Mouse (Mus musculus) midbrain, postnatal 0 days (tissue): ENCODE results near the gene Pik3cg. TPM values are rescaled to one million over a fixed set of nuclear protein-coding genes. Genes with fewer than 3 reads are reported as not detected.

Source experiments
- ATAC-seq: fragments of 200-750 bp; cut with Nextera tagmentation; 2 replicates; pipeline ENCODE4 v1.8.0; 2017; ENCODE audit warnings: moderate number of reproducible peaks, mild to moderate bottlenecking, moderate TSS enrichment, moderate library complexity; ENCODE audit not compliant: low FRiP score
- DNase-seq: peaks from one replicate; pipeline ENCODE4 v3.0.0-alpha.2; 2015; ENCODE audit warnings: low spot score
- H3K27ac ChIP-seq: fragments of 300-500 bp; sonication (generic); 2 replicates; pipeline ENCODE4 v1.5.1; 2014; ENCODE audit warnings: low read depth, mild to moderate bottlenecking, low read length, mixed read lengths
- H3K27me3 ChIP-seq: fragments of 300-500 bp; sonication (generic); 2 replicates; pipeline ENCODE4 v1.6.1; 2014; ENCODE audit warnings: low read length, control low read depth, mixed read lengths; ENCODE audit not compliant: insufficient read depth
- H3K36me3 ChIP-seq: fragments of 300-500 bp; sonication (generic); 2 replicates; pipeline ENCODE4 v1.6.1; 2014; ENCODE audit warnings: low read length, control low read depth, mixed read lengths; ENCODE audit not compliant: insufficient read depth
- H3K4me1 ChIP-seq: fragments of 300-500 bp; sonication (generic); 2 replicates; pipeline ENCODE4 v1.6.1; 2014; ENCODE audit warnings: mild to moderate bottlenecking, control low read depth, antibody characterized with exemption, low read length, mixed read lengths; ENCODE audit not compliant: insufficient read depth
- H3K4me2 ChIP-seq: fragments of 300-500 bp; sonication (generic); 2 replicates; pipeline ENCODE4 v1.6.1; 2014; ENCODE audit warnings: low read depth, mild to moderate bottlenecking, low read length, mixed read lengths; ENCODE audit not compliant: poor library complexity, severe bottlenecking
- H3K4me3 ChIP-seq: fragments of 300-500 bp; sonication (generic); 2 replicates; pipeline ENCODE4 v1.5.1; 2014; ENCODE audit warnings: low read depth, mild to moderate bottlenecking, low read length, moderate library complexity
- H3K9ac ChIP-seq: fragments of 300-500 bp; sonication (generic); replicated peaks from 2 replicates; pipeline ENCODE4 v1.6.1; 2014; ENCODE audit warnings: mild to moderate bottlenecking, low read length, moderate library complexity, mixed read lengths; ENCODE audit not compliant: poor library complexity, severe bottlenecking
- H3K9me3 ChIP-seq: fragments of 300-500 bp; sonication (generic); 2 replicates; pipeline ENCODE4 v1.6.1; 2016; ENCODE audit warnings: low read length, control low read depth
- CTCF ChIP-seq: IDR thresholded peaks from 2 replicates; pipeline ENCODE4 v1.5.1; 2016; ENCODE audit warnings: antibody characterized with exemption, mild to moderate bottlenecking
- WGBS: fragments of 180-500 bp; shearing (Covaris S2); extraction: QIAGEN DNeasy Blood & Tissue Kit; methylation state at CpG from one replicate; pipeline ENCODE4 v1.1.7; 2014; 5-methylcytosine and 5-hydroxymethylcytosine counted together
- polyA plus RNA-seq: library from polyadenylated mRNA; unstranded; fragments of >200 nt; fragmentation: Nextera tagmentation; extraction: Ambion mirVana; gene quantifications from 2 replicates; pipeline ENCODE4 v1.2.1, GENCODE M21; 2015
- total RNA-seq: library from RNA; depleted of rRNA; stranded (reverse); fragments of >200 nt; gene quantifications from 2 replicates; pipeline ENCODE4 v1.2.3, GENCODE M21; 2014

Gene Pik3cg
- total and polyA plus RNA-seq, 2 experiments from 2014 or later: 0.78 to 1.9 TPM

GRCm38 (mm10) chr12:32200387-32201069 lies 7.9 kb downstream of the Pik3cg start:
- Histone ChIP-seq H3K9ac (no peak overlapping the region), H3K4me2 (no peak overlapping the region), H3K36me3 (no peaks in the 10 kb centered on the region), H3K9me3 (no peaks in the 10 kb centered on the region), H3K4me1 (no peaks in the 10 kb centered on the region), H3K27me3 (no peaks in the 10 kb centered on the region), H3K27ac (no peak overlapping the region), H3K4me3 (no peak overlapping the region)
- no peak for TF ChIP-seq CTCF
- no peak for ATAC-seq
- WGBS: 85% methylated on average over 16 of the region's 16 CpGs
- no peak for DNase-seq

- Histone ChIP-seq H3K9me3 (no peaks in the 10 kb centered on the region), H3K36me3 (no peaks in the 10 kb centered on the region), H3K4me1 (no peaks in the 10 kb centered on the region), H3K4me3 (no peak overlapping the region), H3K27me3 (no peaks in the 10 kb centered on the region), H3K9ac (no peak overlapping the region), H3K4me2 (no peak overlapping the region), H3K27ac (no peak overlapping the region)
- 83% methylated on average over 4 of the region's 4 CpGs for WGBS
- ATAC-seq (no peak), DNase-seq (no peak)
- TF ChIP-seq CTCF: no peak
Observed at GRCm38 (mm10) chr12:32199422-32199821, 9.0 kb downstream of the Pik3cg start.

GRCm38 (mm10) chr12:32198025-32198424 lies 10.4 kb downstream of the Pik3cg start:
- Histone ChIP-seq H3K27me3 (no peaks in the 10 kb centered on the region), H3K9me3 (no peaks in the 10 kb centered on the region), H3K4me1 (no peaks in the 10 kb centered on the region), H3K9ac (no peak overlapping the region), H3K4me2 (no peak overlapping the region), H3K27ac (no peak overlapping the region), H3K4me3 (no peak overlapping the region), H3K36me3 (no peaks in the 10 kb centered on the region)
- no peak for TF ChIP-seq CTCF
- DNase-seq (no peak), ATAC-seq (no peak)
- 89% methylated on average over 4 of the region's 4 CpGs for WGBS

GRCm38 (mm10) chr12:32195000-32195399 lies 13.5 kb downstream of the Pik3cg start:
- WGBS: 91% methylated on average over 4 of the region's 4 CpGs
- ATAC-seq (no peak), DNase-seq (no peak)
- no peak overlapping the region for H3K9ac ChIP-seq
- H3K4me3 ChIP-seq: no peak overlapping the region
- H3K4me1 ChIP-seq: no peaks in the 10 kb centered on the region
- H3K27ac ChIP-seq: no peak overlapping the region
- no peaks in the 10 kb centered on the region for H3K36me3 ChIP-seq
- H3K9me3 ChIP-seq: no peaks in the 10 kb centered on the region
- no peaks in the 10 kb centered on the region for H3K27me3 ChIP-seq
- TF ChIP-seq CTCF: no peak
- H3K4me2 ChIP-seq: no peak overlapping the region

GRCm38 (mm10) chr12:32194358-32194757 lies 14.1 kb downstream of the Pik3cg start:
- H3K9me3 ChIP-seq: no peaks in the 10 kb centered on the region
- no peak overlapping the region for H3K9ac ChIP-seq
- no peak overlapping the region for H3K4me2 ChIP-seq
- DNase-seq (no peak), ATAC-seq (no peak)
- no peak overlapping the region for H3K27ac ChIP-seq
- 93% methylated on average over 1 of the region's 1 CpGs for WGBS
- no peaks in the 10 kb centered on the region for H3K4me1 ChIP-seq
- no peak overlapping the region for H3K4me3 ChIP-seq
- H3K27me3 ChIP-seq: no peaks in the 10 kb centered on the region
- TF ChIP-seq CTCF: no peak
- no peaks in the 10 kb centered on the region for H3K36me3 ChIP-seq

GRCm38 (mm10) chr12:32190927-32191326 lies 17.5 kb downstream of the Pik3cg start:
- Histone ChIP-seq H3K4me2 (no peak overlapping the region), H3K4me1 (no peaks in the 10 kb centered on the region), H3K36me3 (no peaks in the 10 kb centered on the region), H3K9me3 (no peaks in the 10 kb centered on the region), H3K9ac (no peak overlapping the region), H3K27me3 (no peaks in the 10 kb centered on the region), H3K27ac (no peak overlapping the region), H3K4me3 (no peak overlapping the region)
- 80% methylated on average over 4 of the region's 4 CpGs for WGBS
- ATAC-seq (no peak), DNase-seq (no peak)
- TF ChIP-seq CTCF: no peak
